Mouse (Mus musculus): ENCODE results near the gene Ap3s2. TPM values are rescaled to one million over a fixed set of nuclear protein-coding genes. Genes with fewer than 3 reads are reported as not detected.

Ap3s2 gene
- total RNA-seq, 1 experiment, result 11.0 TPM

DNA sequence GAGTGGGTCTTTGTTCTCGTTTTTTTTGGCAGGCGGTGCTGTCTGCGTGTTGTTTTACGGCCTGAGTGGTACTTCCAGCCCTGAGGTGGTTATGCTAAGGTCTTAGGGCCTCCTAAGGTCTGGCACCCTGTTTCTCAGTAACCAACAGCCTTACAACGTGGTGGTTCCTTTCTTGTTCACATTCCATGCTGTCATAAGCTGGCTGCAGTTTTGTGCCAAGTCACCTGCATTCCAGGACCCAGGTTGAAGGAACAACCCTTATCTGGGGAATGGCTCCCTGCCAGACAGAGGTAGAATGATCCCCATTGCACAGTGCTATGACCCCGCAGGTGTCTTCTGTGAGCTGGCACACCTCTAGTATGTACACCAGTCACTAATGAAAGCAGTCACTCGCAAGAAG is 52.0 kb downstream of the Ap3s2 start:
- no peak for DNase-seq (ENCODE audit: low read depth, low spot score)
- in situ Hi-C loops (cut with MboI; ENCODE audit: low sequenced_read_pairs in 2 of 2, unreplicated experiment in 2 of 2), result no loop called here
- Histone ChIP-seq H3K36me3 (ENCODE audit: control insufficient read depth, insufficient read depth, low read length, poor library complexity, severe bottlenecking) (no peaks in the 10 kb centered on the region), H3K4me3 (ENCODE audit: insufficient read depth in 1 of 2, low read depth in 1 of 2, low read length in 2 of 2, poor library complexity in 1 of 2, severe bottlenecking in 1 of 2) (no peak overlapping the region), H3K27ac (ENCODE audit: insufficient read depth, low read depth, low read length, poor library complexity, severe bottlenecking) (peak overlapping the region; percentile 92), H3K9me3 (ENCODE audit: control insufficient read depth, insufficient read depth, low read depth, low read length) (no peaks in the 10 kb centered on the region), H3K9ac (ENCODE audit: insufficient read depth, low read depth, low read length, poor library complexity, severe bottlenecking) (peak overlapping the region; percentile 64), H3K4me1 (ENCODE audit: control insufficient read depth in 2 of 2, insufficient read depth in 2 of 2, low read length in 2 of 2, poor library complexity in 1 of 2) (peaks cover 7 to 39% of the 10 kb centered on the region in 2 experiments; a peak in 3 of 4 replicates)
- TF ChIP-seq ZNF384 (IDR thresholded peaks at IDR 0.05; ENCODE audit: low read depth, low read length), result no peak
- no peak for TF ChIP-seq ZC3H11A (IDR thresholded peaks at IDR 0.05; ENCODE audit: borderline replicate concordance, low read depth, low read length)
- TF ChIP-seq CHD2 (IDR thresholded peaks at IDR 0.05; ENCODE audit: low read depth, low read length), result no peak
- TF ChIP-seq MAFK (IDR thresholded peaks at IDR 0.05; ENCODE audit: insufficient read depth, low read depth, low read length), result no peak
- no peak for TF ChIP-seq HCFC1 (IDR thresholded peaks at IDR 0.05; ENCODE audit: borderline replicate concordance, insufficient read depth, low read length)

DNA sequence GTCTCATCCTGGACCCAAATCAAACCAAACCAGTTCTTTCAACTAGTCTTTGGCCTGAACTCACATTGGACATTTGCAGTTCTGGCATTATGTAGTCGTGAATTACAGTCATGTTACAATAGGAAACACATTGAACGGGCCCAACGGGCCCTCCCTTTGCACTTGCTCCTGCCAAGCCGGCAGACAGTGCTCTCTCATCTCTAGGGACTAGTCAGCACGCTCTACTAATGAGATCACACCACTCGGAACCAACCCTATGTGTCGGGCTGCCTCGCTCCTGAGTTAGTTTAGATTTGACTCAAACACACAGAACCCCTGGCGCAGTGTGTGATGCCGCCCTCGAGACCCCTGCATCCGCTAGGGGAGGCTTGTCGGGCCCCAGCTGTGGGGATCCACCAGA is 52.6 kb downstream of the Ap3s2 start:
- peaks cover 4 to 41% of the 10 kb centered on the region in 2 experiments; a peak in 3 of 4 replicates for H3K4me1 ChIP-seq (ENCODE audit: control insufficient read depth in 2 of 2, insufficient read depth in 2 of 2, low read length in 2 of 2, poor library complexity in 1 of 2)
- no peaks in the 10 kb centered on the region for H3K9me3 ChIP-seq (ENCODE audit: control insufficient read depth, insufficient read depth, low read depth, low read length)
- in situ Hi-C loops (cut with MboI; ENCODE audit: low sequenced_read_pairs in 2 of 2, unreplicated experiment in 2 of 2), result no loop called here
- no peak overlapping the region for H3K4me3 ChIP-seq (ENCODE audit: insufficient read depth in 1 of 2, low read depth in 1 of 2, low read length in 2 of 2, poor library complexity in 1 of 2, severe bottlenecking in 1 of 2)
- peak overlapping the region; percentile 92; the same call in 1 of the 2 replicates for H3K27ac ChIP-seq (ENCODE audit: insufficient read depth, low read depth, low read length, poor library complexity, severe bottlenecking)
- DNase-seq (ENCODE audit: low read depth, low spot score), result no peak
- no peaks in the 10 kb centered on the region for H3K36me3 ChIP-seq (ENCODE audit: control insufficient read depth, insufficient read depth, low read length, poor library complexity, severe bottlenecking)
- H3K9ac ChIP-seq (ENCODE audit: insufficient read depth, low read depth, low read length, poor library complexity, severe bottlenecking), result peak overlapping the region; percentile 61; the same call in 1 of the 2 replicates
- no peak for TF ChIP-seq ZNF384 (IDR thresholded peaks at IDR 0.05; ENCODE audit: low read depth, low read length)
- no peak for TF ChIP-seq MAFK (IDR thresholded peaks at IDR 0.05; ENCODE audit: insufficient read depth, low read depth, low read length)
- TF ChIP-seq ZC3H11A (IDR thresholded peaks at IDR 0.05; ENCODE audit: borderline replicate concordance, low read depth, low read length), result no peak
- TF ChIP-seq HCFC1 (IDR thresholded peaks at IDR 0.05; ENCODE audit: borderline replicate concordance, insufficient read depth, low read length), result no peak
- TF ChIP-seq CHD2 (IDR thresholded peaks at IDR 0.05; ENCODE audit: low read depth, low read length), result no peak

- in situ Hi-C loops (cut with MboI; ENCODE audit: low sequenced_read_pairs in 2 of 2, unreplicated experiment in 2 of 2), result no loop called here
- Histone ChIP-seq H3K9me3 (ENCODE audit: control insufficient read depth, insufficient read depth, low read depth, low read length) (no peaks in the 10 kb centered on the region), H3K4me3 (ENCODE audit: insufficient read depth in 1 of 2, low read depth in 1 of 2, low read length in 2 of 2, poor library complexity in 1 of 2, severe bottlenecking in 1 of 2) (no peak overlapping the region), H3K9ac (ENCODE audit: insufficient read depth, low read depth, low read length, poor library complexity, severe bottlenecking) (no peak overlapping the region), H3K4me1 (ENCODE audit: control insufficient read depth in 2 of 2, insufficient read depth in 2 of 2, low read length in 2 of 2, poor library complexity in 1 of 2) (peaks cover 4 to 42% of the 10 kb centered on the region in 2 experiments; a peak in 3 of 4 replicates), H3K27ac (ENCODE audit: insufficient read depth, low read depth, low read length, poor library complexity, severe bottlenecking) (no peak overlapping the region; the same call in 1 of the 2 replicates), H3K36me3 (ENCODE audit: control insufficient read depth, insufficient read depth, low read length, poor library complexity, severe bottlenecking) (no peaks in the 10 kb centered on the region)
- TF ChIP-seq MAFK (IDR thresholded peaks at IDR 0.05; ENCODE audit: insufficient read depth, low read depth, low read length), result no peak
- no peak for TF ChIP-seq ZNF384 (IDR thresholded peaks at IDR 0.05; ENCODE audit: low read depth, low read length)
- TF ChIP-seq HCFC1 (IDR thresholded peaks at IDR 0.05; ENCODE audit: borderline replicate concordance, insufficient read depth, low read length), result no peak
- no peak for TF ChIP-seq ZC3H11A (IDR thresholded peaks at IDR 0.05; ENCODE audit: borderline replicate concordance, low read depth, low read length)
- TF ChIP-seq CHD2 (IDR thresholded peaks at IDR 0.05; ENCODE audit: low read depth, low read length), result no peak
- no peak for DNase-seq (ENCODE audit: low read depth, low spot score)
These were observed 54.0 kb downstream of the Ap3s2 start for GRCm38 (mm10) chr7:79866294-79867000.

GRCm38 (mm10) chr7:79861794-79862193 is 58.7 kb downstream of the Ap3s2 start:
- H3K4me3 ChIP-seq (ENCODE audit: insufficient read depth in 1 of 2, low read depth in 1 of 2, low read length in 2 of 2, poor library complexity in 1 of 2, severe bottlenecking in 1 of 2), result no peak overlapping the region
- no peaks in the 10 kb centered on the region for H3K36me3 ChIP-seq (ENCODE audit: control insufficient read depth, insufficient read depth, low read length, poor library complexity, severe bottlenecking)
- no peak overlapping the region for H3K9ac ChIP-seq (ENCODE audit: insufficient read depth, low read depth, low read length, poor library complexity, severe bottlenecking)
- no peak for TF ChIP-seq ZNF384 (IDR thresholded peaks at IDR 0.05; ENCODE audit: low read depth, low read length)
- TF ChIP-seq MAFK (IDR thresholded peaks at IDR 0.05; ENCODE audit: insufficient read depth, low read depth, low read length), result no peak
- no peak for TF ChIP-seq ZC3H11A (IDR thresholded peaks at IDR 0.05; ENCODE audit: borderline replicate concordance, low read depth, low read length)
- no peak for TF ChIP-seq HCFC1 (IDR thresholded peaks at IDR 0.05; ENCODE audit: borderline replicate concordance, insufficient read depth, low read length)
- TF ChIP-seq CHD2 (IDR thresholded peaks at IDR 0.05; ENCODE audit: low read depth, low read length), result no peak
- no peaks in the 10 kb centered on the region for H3K9me3 ChIP-seq (ENCODE audit: control insufficient read depth, insufficient read depth, low read depth, low read length)
- peaks cover 8 to 24% of the 10 kb centered on the region in 2 experiments; a peak in 3 of 4 replicates for H3K4me1 ChIP-seq (ENCODE audit: control insufficient read depth in 2 of 2, insufficient read depth in 2 of 2, low read length in 2 of 2, poor library complexity in 1 of 2)
- no peak for DNase-seq (ENCODE audit: low read depth, low spot score)
- H3K27ac ChIP-seq (ENCODE audit: insufficient read depth, low read depth, low read length, poor library complexity, severe bottlenecking), result no peak overlapping the region
- in situ Hi-C loops (cut with MboI; ENCODE audit: low sequenced_read_pairs in 2 of 2, unreplicated experiment in 2 of 2), result no loop called here
